Mouse (Mus musculus): ENCODE measurements around the gene Ptpro.

- no peak for TF ChIP-seq CTCF (IDR thresholded peaks at IDR 0.05; ENCODE audit: low read depth)
- TF ChIP-seq EP300 (IDR thresholded peaks at IDR 0.05; ENCODE audit: low read depth) = no peak
Measured at GRCm38 (mm10) chr6:137328228-137328627, 76.1 kb downstream of the Ptpro start.

All from liver, embryonic 14.5 days (tissue).